Mouse (Mus musculus): ENCODE measurements at regions not wholly inside any gene's neighbourhood (a gene's known extent, or its start where the extent isn't known, plus 50 kb on each side); places are given as distances from the start of the nearest gene placed in this dataset.

DNA sequence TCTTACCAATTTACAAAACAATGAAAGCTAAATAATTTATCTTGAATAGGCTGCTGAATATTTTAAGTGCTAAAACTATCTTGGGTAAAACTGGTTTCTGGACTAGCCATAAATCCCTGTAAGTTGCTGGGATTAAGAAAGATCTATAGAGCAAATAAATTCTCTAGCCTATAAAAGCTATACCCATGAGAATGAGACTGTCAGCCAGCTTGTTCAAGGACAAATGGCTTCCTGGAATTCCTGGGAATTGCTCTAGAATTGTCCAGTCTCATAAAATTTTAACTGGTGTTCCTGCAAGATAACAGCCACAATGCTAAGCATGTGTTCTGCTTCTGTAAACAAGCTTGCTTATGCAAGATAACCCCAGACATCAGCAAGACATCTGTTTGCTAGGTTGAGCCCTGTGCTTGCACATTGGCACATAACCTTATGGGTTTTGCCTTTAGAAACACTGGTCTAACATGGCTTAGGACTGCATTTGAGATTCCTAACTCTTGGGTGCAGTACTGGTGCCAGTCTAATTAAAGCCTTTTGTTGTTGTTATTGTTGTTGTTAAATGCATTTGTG is 180.2 kb upstream of the Syt10 start:
- no peak overlapping the region for H3K9ac ChIP-seq (ENCODE audit: low read length)
- ATAC-seq (ENCODE audit: low FRiP score) = no peak

DNA sequence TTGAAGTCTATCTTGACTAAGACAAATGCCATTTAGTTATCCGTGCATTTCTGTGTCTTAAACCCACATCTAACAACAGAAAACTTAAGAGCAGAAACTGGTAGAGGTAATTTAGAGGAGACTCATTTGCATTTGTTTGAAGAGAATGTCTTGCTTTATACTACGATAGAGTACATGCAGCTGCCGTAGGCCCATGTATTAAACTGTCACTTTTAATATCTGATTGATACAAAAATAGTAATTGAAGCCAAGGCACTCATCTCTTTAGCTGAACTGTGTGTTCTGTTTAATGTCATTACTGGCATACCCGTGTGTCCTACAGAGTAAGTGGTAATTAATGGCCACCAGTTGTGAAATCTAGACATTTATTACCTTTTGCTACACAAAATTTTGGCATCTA is 181.5 kb upstream of the Syt10 start:
- no peak overlapping the region for H3K9ac ChIP-seq (ENCODE audit: low read length)
- DNase-seq (ENCODE audit: low spot score, missing footprints) = no peak
- 86% methylated on average over 4 of the region's 4 CpGs for WGBS

More for the DNA sequence above, 180.2 kb upstream of the Syt10 start:
- Histone ChIP-seq H3K27me3 (ENCODE audit: control insufficient read depth, insufficient read depth, low read length) (no peaks in the 10 kb centered on the region), H3K27ac (ENCODE audit: low read depth, low read length) (no peak overlapping the region), H3K9me3 (ENCODE audit: control insufficient read depth, low read length) (no peaks in the 10 kb centered on the region), H3K4me1 (ENCODE audit: control insufficient read depth, insufficient read depth, low read length) (no peaks in the 10 kb centered on the region), H3K36me3 (ENCODE audit: control insufficient read depth, insufficient read depth, low read length) (no peaks in the 10 kb centered on the region), H3K4me2 (no peak overlapping the region), H3K4me3 (ENCODE audit: low read depth, low read length) (no peak overlapping the region)
- no peak for DNase-seq (ENCODE audit: low spot score, missing footprints)

DNA sequence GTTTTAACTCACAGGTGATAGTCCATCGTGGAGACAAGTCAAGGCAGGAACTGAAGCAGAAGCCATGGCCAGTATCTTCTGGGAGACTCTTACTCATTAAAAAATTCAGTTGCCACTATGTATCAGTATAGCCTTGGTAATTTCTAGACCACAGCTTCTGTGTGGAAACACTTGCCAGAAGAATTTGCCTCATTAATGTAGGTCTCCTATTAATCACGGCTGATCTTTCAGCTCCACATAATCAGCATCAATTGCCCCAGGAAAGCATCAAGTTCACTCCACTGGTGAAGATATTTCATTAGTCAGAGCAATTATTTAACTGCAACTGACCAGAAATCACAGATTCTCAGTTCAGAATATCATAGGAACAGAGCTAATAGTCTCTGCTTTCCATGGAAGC is 189.8 kb upstream of the Alg10b start:
- H3K9me3 ChIP-seq (ENCODE audit: control insufficient read depth, low read length) = no peaks in the 10 kb centered on the region
- 90% methylated on average over 2 of the region's 2 CpGs for WGBS
- no peaks in the 10 kb centered on the region for H3K27me3 ChIP-seq (ENCODE audit: control insufficient read depth, insufficient read depth, low read length)
- ATAC-seq (ENCODE audit: low FRiP score) (no peak), DNase-seq (ENCODE audit: low spot score, missing footprints) (no peak)
- H3K4me3 ChIP-seq (ENCODE audit: low read depth, low read length) = no peak overlapping the region
- H3K36me3 ChIP-seq (ENCODE audit: control insufficient read depth, insufficient read depth, low read length) = no peaks in the 10 kb centered on the region
- H3K4me1 ChIP-seq (ENCODE audit: control insufficient read depth, insufficient read depth, low read length) = no peaks in the 10 kb centered on the region
- no peak overlapping the region for H3K4me2 ChIP-seq
- H3K27ac ChIP-seq (ENCODE audit: low read depth, low read length) = no peak overlapping the region
- H3K9ac ChIP-seq (ENCODE audit: low read length) = no peak overlapping the region

More for the DNA sequence above, 181.5 kb upstream of the Syt10 start:
- H3K4me2 ChIP-seq = no peak overlapping the region
- no peak for ATAC-seq (ENCODE audit: low FRiP score)
- no peaks in the 10 kb centered on the region for H3K9me3 ChIP-seq (ENCODE audit: control insufficient read depth, low read length)
- H3K27me3 ChIP-seq (ENCODE audit: control insufficient read depth, insufficient read depth, low read length) = no peaks in the 10 kb centered on the region
- no peaks in the 10 kb centered on the region for H3K4me1 ChIP-seq (ENCODE audit: control insufficient read depth, insufficient read depth, low read length)
- no peak overlapping the region for H3K27ac ChIP-seq (ENCODE audit: low read depth, low read length)
- no peaks in the 10 kb centered on the region for H3K36me3 ChIP-seq (ENCODE audit: control insufficient read depth, insufficient read depth, low read length)
- no peak overlapping the region for H3K4me3 ChIP-seq (ENCODE audit: low read depth, low read length)

DNA sequence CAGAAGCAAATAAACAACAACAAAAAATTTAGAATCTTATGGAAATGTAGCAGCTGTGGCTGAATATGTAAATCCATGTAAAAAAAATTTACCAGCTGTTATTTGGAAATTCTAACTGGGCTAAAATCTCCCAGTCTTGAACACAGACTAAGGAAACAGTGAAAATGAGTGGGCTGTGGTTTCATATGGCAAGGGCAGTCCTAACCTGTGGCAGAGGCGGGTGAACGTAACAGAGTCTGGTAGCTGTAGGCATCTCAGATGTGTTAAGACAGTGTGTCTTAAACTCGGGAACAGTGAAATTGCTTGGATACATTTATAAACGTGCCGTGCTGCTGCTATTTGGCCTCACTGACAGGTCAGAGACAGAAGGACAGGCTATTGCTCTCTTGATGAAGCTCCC is 178.4 kb upstream of the Alg10b start:
- no peaks in the 10 kb centered on the region for H3K9me3 ChIP-seq (ENCODE audit: control insufficient read depth, low read length)
- no peaks in the 10 kb centered on the region for H3K27me3 ChIP-seq (ENCODE audit: control insufficient read depth, insufficient read depth, low read length)
- H3K4me2 ChIP-seq = no peak overlapping the region
- H3K9ac ChIP-seq (ENCODE audit: low read length) = no peak overlapping the region
- no peak for DNase-seq (ENCODE audit: low spot score, missing footprints)
- 87% methylated on average over 5 of the region's 5 CpGs for WGBS
- no peaks in the 10 kb centered on the region for H3K36me3 ChIP-seq (ENCODE audit: control insufficient read depth, insufficient read depth, low read length)
- ATAC-seq (ENCODE audit: low FRiP score) = no peak
- H3K4me3 ChIP-seq (ENCODE audit: low read depth, low read length) = no peak overlapping the region
- no peak overlapping the region for H3K27ac ChIP-seq (ENCODE audit: low read depth, low read length)
- no peaks in the 10 kb centered on the region for H3K4me1 ChIP-seq (ENCODE audit: control insufficient read depth, insufficient read depth, low read length)

DNA sequence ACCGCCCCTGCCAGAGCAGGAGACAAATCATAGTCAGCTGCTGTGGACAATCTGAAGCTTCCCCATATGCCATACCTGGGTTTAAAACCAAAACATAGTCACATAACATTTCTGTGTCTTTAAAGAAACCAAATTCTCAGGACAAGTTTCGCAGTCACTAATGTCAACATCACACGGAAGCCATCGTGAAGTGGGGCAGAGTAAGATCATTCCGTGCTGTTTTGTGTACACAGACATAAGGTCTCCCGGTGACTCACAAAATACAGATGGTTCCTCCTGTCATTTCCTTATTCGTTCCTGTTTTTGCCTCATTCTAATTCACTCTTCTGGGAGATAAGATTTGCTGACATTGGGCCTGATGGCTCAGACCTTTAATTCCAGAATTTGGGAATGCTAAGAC is 162.1 kb upstream of the Alg10b start:
- ATAC-seq (ENCODE audit: low FRiP score) = no peak
- Histone ChIP-seq H3K4me3 (ENCODE audit: low read depth, low read length) (no peak overlapping the region), H3K27ac (ENCODE audit: low read depth, low read length) (no peak overlapping the region), H3K4me1 (ENCODE audit: control insufficient read depth, insufficient read depth, low read length) (no peaks in the 10 kb centered on the region), H3K9me3 (ENCODE audit: control insufficient read depth, low read length) (no peaks in the 10 kb centered on the region), H3K9ac (ENCODE audit: low read length) (no peak overlapping the region), H3K27me3 (ENCODE audit: control insufficient read depth, insufficient read depth, low read length) (no peaks in the 10 kb centered on the region), H3K4me2 (no peak overlapping the region), H3K36me3 (ENCODE audit: control insufficient read depth, insufficient read depth, low read length) (no peaks in the 10 kb centered on the region)
- 83% methylated on average over 7 of the region's 7 CpGs for WGBS
- peak; percentile 64 for DNase-seq (ENCODE audit: low spot score, missing footprints)

DNA sequence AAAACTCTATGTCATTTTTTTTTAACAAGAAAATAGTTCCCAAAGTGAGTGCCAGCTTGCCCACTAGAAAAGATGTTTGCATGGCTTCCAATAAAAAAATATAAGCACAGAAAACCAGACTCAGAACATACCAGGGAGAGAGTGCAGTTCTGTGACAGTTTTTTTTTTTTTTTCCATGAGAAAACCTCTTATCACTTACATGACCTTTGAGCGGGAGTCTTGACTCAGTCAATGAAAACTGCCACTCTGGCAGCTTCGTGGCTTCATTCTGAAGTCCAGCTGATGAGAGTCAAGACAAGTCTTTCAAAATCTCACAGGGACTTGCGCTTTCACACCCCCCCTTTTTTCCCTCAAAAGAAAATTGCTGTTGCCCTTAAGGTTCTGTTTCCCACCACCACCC is 158.3 kb upstream of the Alg10b start:
- Histone ChIP-seq H3K9me3 (ENCODE audit: control insufficient read depth, low read length) (no peaks in the 10 kb centered on the region), H3K4me1 (ENCODE audit: control insufficient read depth, insufficient read depth, low read length) (no peaks in the 10 kb centered on the region), H3K4me2 (no peak overlapping the region), H3K36me3 (ENCODE audit: control insufficient read depth, insufficient read depth, low read length) (no peaks in the 10 kb centered on the region), H3K9ac (ENCODE audit: low read length) (no peak overlapping the region), H3K27ac (ENCODE audit: low read depth, low read length) (no peak overlapping the region), H3K4me3 (ENCODE audit: low read depth, low read length) (no peak overlapping the region), H3K27me3 (ENCODE audit: control insufficient read depth, insufficient read depth, low read length) (no peaks in the 10 kb centered on the region)
- WGBS = 88% methylated on average over 3 of the region's 3 CpGs
- no peak for ATAC-seq (ENCODE audit: low FRiP score)
- no peak for DNase-seq (ENCODE audit: low spot score, missing footprints)

DNA sequence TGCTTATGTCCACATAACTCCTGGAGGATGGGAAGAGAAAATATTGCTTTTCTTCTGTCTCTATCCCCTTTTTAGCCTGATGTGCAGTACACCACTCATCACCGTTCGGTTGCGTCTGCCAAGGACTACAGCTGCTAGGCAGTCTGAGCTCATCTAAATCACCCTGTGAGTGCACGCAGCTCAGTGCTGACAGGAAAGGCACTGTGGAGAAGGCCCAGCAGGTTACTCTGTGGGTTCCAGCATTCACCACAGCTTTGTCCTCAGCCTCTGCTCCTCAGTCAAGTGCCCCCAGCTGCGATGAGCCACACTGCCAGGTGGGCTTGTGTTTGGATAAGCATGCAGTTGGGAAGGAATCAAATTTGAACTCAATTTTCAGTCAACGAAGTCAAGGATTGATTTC is 152.0 kb upstream of the Alg10b start:
- DNase-seq (ENCODE audit: low spot score, missing footprints) = no peak
- Histone ChIP-seq H3K27me3 (ENCODE audit: control insufficient read depth, insufficient read depth, low read length) (no peaks in the 10 kb centered on the region), H3K4me1 (ENCODE audit: control insufficient read depth, insufficient read depth, low read length) (no peaks in the 10 kb centered on the region), H3K4me3 (ENCODE audit: low read depth, low read length) (no peak overlapping the region), H3K9ac (ENCODE audit: low read length) (no peak overlapping the region), H3K27ac (ENCODE audit: low read depth, low read length) (no peak overlapping the region), H3K4me2 (no peak overlapping the region), H3K36me3 (ENCODE audit: control insufficient read depth, insufficient read depth, low read length) (no peaks in the 10 kb centered on the region), H3K9me3 (ENCODE audit: control insufficient read depth, low read length) (no peaks in the 10 kb centered on the region; the same call in 1 of the 2 replicates)
- ATAC-seq (ENCODE audit: low FRiP score) = no peak
- 78% methylated on average over 6 of the region's 6 CpGs for WGBS

DNA sequence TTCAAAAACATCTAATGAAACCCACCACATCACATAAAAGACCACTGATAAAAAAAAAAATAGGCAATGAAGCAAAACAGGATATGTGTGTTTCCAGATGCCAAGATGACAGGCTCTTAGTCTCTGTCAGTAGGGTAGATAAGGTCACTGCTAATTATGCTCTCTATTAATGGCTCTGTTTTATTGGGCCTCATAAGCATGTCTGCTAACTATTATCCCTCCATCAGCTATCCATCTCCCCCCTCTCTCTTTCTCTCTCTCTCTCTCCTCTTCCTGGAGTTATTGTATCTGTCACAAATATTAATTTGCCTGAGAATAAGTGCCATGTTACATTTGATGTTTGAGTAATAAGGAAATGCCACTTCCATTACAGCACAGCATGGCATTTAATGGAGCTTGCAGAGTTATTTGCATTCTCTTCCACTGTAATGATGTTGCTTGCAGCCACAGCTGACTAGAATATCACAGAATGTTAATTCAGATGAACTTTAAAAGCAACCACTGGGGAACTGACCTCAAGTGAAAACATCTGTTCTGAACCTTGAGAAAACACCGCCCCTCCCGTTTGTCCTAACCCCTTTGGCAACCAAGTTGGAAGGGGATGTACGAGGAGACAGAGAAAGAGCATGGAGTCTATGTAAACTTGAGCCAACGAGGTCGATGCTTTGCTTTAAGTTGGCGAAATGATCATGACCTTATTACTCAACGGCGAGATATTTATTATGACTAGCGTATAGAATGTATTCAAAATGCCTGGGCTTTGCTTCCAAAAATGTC is 141.7 kb upstream of the Alg10b start:
- WGBS = 80% methylated on average over 9 of the region's 9 CpGs
- Histone ChIP-seq H3K9me3 (ENCODE audit: control insufficient read depth, low read length) (no peaks in the 10 kb centered on the region), H3K27ac (ENCODE audit: low read depth, low read length) (no peak overlapping the region), H3K4me1 (ENCODE audit: control insufficient read depth, insufficient read depth, low read length) (no peaks in the 10 kb centered on the region), H3K36me3 (ENCODE audit: control insufficient read depth, insufficient read depth, low read length) (no peaks in the 10 kb centered on the region), H3K4me3 (ENCODE audit: low read depth, low read length) (no peak overlapping the region), H3K27me3 (ENCODE audit: control insufficient read depth, insufficient read depth, low read length) (no peaks in the 10 kb centered on the region), H3K9ac (ENCODE audit: low read length) (no peak overlapping the region), H3K4me2 (no peak overlapping the region)
- ATAC-seq (ENCODE audit: low FRiP score) (no peak), DNase-seq (ENCODE audit: low spot score, missing footprints) (no peak)

DNA sequence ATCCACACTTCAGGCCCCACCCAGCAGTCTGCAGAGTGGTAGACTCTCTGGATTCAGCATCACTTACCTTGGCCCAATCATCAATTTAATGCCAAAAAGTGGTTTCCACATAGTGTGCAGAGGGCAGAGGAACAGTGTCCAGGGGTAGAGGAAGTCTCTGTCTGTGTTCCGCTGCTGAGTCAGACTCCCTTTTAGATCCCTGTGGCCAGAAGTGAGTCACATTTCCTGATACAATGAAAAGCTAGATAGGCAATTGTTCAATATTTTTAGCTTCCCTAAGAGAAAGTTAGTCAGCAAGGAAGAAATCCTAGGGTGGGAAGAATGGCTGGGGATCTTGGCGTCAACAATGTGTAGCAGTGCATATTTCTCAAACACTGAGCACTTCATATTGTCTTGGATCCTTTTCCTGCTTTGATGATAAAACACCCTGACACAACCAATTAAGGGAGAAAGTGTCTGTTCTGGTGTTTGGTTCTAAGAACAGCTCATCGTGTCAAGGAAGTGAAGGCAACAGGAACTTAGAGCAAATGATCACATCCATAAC is 114.6 kb upstream of the Alg10b start:
- 87% methylated on average over 3 of the region's 3 CpGs for WGBS
- Histone ChIP-seq H3K9me3 (ENCODE audit: control insufficient read depth, low read length) (no peaks in the 10 kb centered on the region), H3K4me3 (ENCODE audit: low read depth, low read length) (no peak overlapping the region), H3K27ac (ENCODE audit: low read depth, low read length) (no peak overlapping the region), H3K27me3 (ENCODE audit: control insufficient read depth, insufficient read depth, low read length) (no peaks in the 10 kb centered on the region), H3K36me3 (ENCODE audit: control insufficient read depth, insufficient read depth, low read length) (no peaks in the 10 kb centered on the region), H3K9ac (ENCODE audit: low read length) (no peak overlapping the region), H3K4me2 (no peak overlapping the region), H3K4me1 (ENCODE audit: control insufficient read depth, insufficient read depth, low read length) (no peaks in the 10 kb centered on the region)
- DNase-seq (ENCODE audit: low spot score, missing footprints) = peak; percentile 69
- no peak for ATAC-seq (ENCODE audit: low FRiP score)
